ENCODE assay signal across 23 mouse cellular contexts in the genomic region with DNA sequence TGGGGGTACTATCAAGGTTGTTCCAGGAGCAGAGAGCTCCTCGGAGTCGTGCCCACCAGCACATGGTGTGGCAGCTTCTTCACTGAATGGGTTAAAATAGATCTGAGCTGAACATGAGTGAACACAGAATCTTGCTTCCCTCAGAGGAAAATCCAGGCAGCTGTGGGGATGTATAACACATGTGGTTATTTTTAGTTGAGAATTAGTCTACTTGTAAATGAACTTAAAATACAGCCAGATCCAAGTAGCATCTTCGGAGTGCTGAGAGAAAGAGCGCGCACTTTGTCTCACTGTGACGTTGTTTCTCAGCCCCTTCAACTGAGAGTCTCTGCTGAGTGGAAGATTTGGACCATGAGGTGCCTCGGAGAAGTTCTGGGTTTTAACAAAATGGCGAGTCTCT. TPM values are rescaled to one million over a fixed set of nuclear protein-coding genes. Genes with fewer than 3 reads are reported as not detected.
DNase-seq lines count a peak whose midpoint lies in the region; ATAC-seq and TF ChIP-seq lines count a peak whose summit lies in the region.
"Had no signal": no experiment of that assay in that cellular context is flagged by ENCODE, and none has a peak within 500 bp of the region (broad histone marks: within the 10 kb centered on the region; RNA-seq: fewer than 3 reads in every experiment).

No protein-coding gene starts in this region.

- H3K9ac ChIP-seq in heart, embryonic 13.5 days = no peak overlapping the region
- no peak overlapping the region for H3K9ac ChIP-seq in embryonic facial prominence, embryonic 14.5 days (ENCODE audit: low read depth, low read length)
- H3K9ac ChIP-seq in stomach, postnatal 0 days (ENCODE audit: low read length) = no peak overlapping the region
- H3K9ac ChIP-seq: hindbrain, embryonic 13.5 days; liver, postnatal 0 days; stomach, embryonic 15.5 days had no signal

- no peak for ATAC-seq in heart, embryonic 13.5 days (ENCODE audit: extremely low read depth, insufficient number of reproducible peaks, low FRiP score, low TSS enrichment)
- no peak for ATAC-seq in embryonic facial prominence, embryonic 14.5 days (ENCODE audit: low read depth)
- no peak for ATAC-seq in stomach, postnatal 0 days (ENCODE audit: low FRiP score, low TSS enrichment)
- no peak for ATAC-seq in megakaryocyte progenitor cell, adult 5-6 weeks (replicated peaks; ENCODE audit: poor library complexity)
- ATAC-seq: inflammation-experienced regulatory T-cells, adult 6 months; liver, postnatal 0 days had no signal

- 59% methylated on average over 8 of the region's 8 CpGs for WGBS in heart, embryonic 13.5 days
- 57% methylated on average over 8 of the region's 8 CpGs for WGBS in embryonic facial prominence, embryonic 14.5 days
- 56% methylated on average over 8 of the region's 8 CpGs for WGBS in stomach, postnatal 0 days

- intact Hi-C loops in left cerebral cortex, postnatal 25 days (cut with DNase I) = loop anchor here (5.0 kb wide), 1 partner anchor 48 kb away; no protein-coding TSS in a partner anchor

- H3K27me3 ChIP-seq in heart, embryonic 13.5 days (replicated peaks) = peaks cover 46% of the 10 kb centered on the region
- no peaks in the 10 kb centered on the region for H3K27me3 ChIP-seq in embryonic facial prominence, embryonic 14.5 days (replicated peaks; ENCODE audit: control insufficient read depth, insufficient read depth, low read length)
- no peaks in the 10 kb centered on the region for H3K27me3 ChIP-seq in stomach, postnatal 0 days (ENCODE audit: control insufficient read depth, insufficient read depth, low read length)
- H3K27me3 ChIP-seq: hindbrain, embryonic 13.5 days; stomach, embryonic 15.5 days had no signal

- no peak for DNase-seq in heart, adult 9 months (ENCODE audit: low spot score in 2 of 2)
- DNase-seq in left cerebral cortex, postnatal 25 days (ENCODE audit: low spot score in 2 of 2) = peak; percentile 36 to 58
- no peak for DNase-seq in left cerebral cortex, adult 11 months (ENCODE audit: low spot score)
- DNase-seq in embryonic facial prominence, embryonic 14.5 days (ENCODE audit: low spot score) = peak; percentile 41
- DNase-seq in stomach, postnatal 0 days (ENCODE audit: low spot score) = no peak
- DNase-seq: cerebellum, adult 9-11 months; gastrocnemius, postnatal 36 days; heart, postnatal 10 days; kidney, adult 2 months; kidney, postnatal 10 days; layer of hippocampus, postnatal 36 days; liver, postnatal 0 days; lung, postnatal 4 days; retina, postnatal 1 day; thymus, adult 2 months had no signal

- 0 out of 2 replicates have a peak, but pooled peaks cover 9% of the 10 kb centered on the region for H3K9me3 ChIP-seq in heart, embryonic 13.5 days
- H3K9me3 ChIP-seq in embryonic facial prominence, embryonic 14.5 days (ENCODE audit: control insufficient read depth, low read length) = 0 out of 2 replicates have a peak, but pooled peaks cover 4% of the 10 kb centered on the region
- no peaks in the 10 kb centered on the region for H3K9me3 ChIP-seq in stomach, postnatal 0 days (ENCODE audit: control insufficient read depth, low read length)
- H3K9me3 ChIP-seq: forebrain, embryonic 10.5 days; hindbrain, embryonic 13.5 days; midbrain, embryonic 10.5 days; stomach, embryonic 15.5 days had no signal

- no peak for TF ChIP-seq EP300 in stomach, postnatal 0 days (optimal IDR thresholded peaks at IDR 0.05)

- peaks cover 11% of the 10 kb centered on the region for H3K4me1 ChIP-seq in heart, embryonic 13.5 days
- H3K4me1 ChIP-seq in embryonic facial prominence, embryonic 14.5 days (ENCODE audit: control insufficient read depth, insufficient read depth, low read length) = peaks cover 26% of the 10 kb centered on the region
- no peaks in the 10 kb centered on the region; the same call in 1 of the 2 replicates for H3K4me1 ChIP-seq in stomach, postnatal 0 days (replicated peaks; ENCODE audit: control insufficient read depth, insufficient read depth)

- peak overlapping the region; percentile 33; the same call in 1 of the 2 replicates for H3K4me2 ChIP-seq in heart, embryonic 13.5 days
- peak overlapping the region; percentile 5 for H3K4me2 ChIP-seq in embryonic facial prominence, embryonic 14.5 days (ENCODE audit: low read depth, low read length)
- H3K4me2 ChIP-seq in stomach, postnatal 0 days (replicated peaks; ENCODE audit: low read depth) = no peak overlapping the region
- H3K4me2 ChIP-seq: hindbrain, embryonic 13.5 days; stomach, embryonic 15.5 days had no signal

- no peak for TF ChIP-seq CTCF in stomach, postnatal 0 days (IDR thresholded peaks at IDR 0.05; ENCODE audit: low read depth)

- no peaks in the 10 kb centered on the region for H3K36me3 ChIP-seq in heart, embryonic 13.5 days
- H3K36me3 ChIP-seq in embryonic facial prominence, embryonic 14.5 days (ENCODE audit: control insufficient read depth, insufficient read depth, low read length) = no peaks in the 10 kb centered on the region
- no peaks in the 10 kb centered on the region for H3K36me3 ChIP-seq in stomach, postnatal 0 days (ENCODE audit: control insufficient read depth, insufficient read depth, low read length)
- H3K36me3 ChIP-seq: stomach, embryonic 15.5 days had no signal

- H3K27ac ChIP-seq in heart, embryonic 13.5 days (replicated peaks) = no peak overlapping the region
- peak overlapping the region; percentile 69 for H3K27ac ChIP-seq in embryonic facial prominence, embryonic 14.5 days (replicated peaks; ENCODE audit: low read depth, low read length)
- 0 out of 2 replicates have a peak overlapping the region, but pooled peaks have one; percentile 13 for H3K27ac ChIP-seq in stomach, postnatal 0 days (replicated peaks)
- H3K27ac ChIP-seq: forebrain, embryonic 10.5 days; hindbrain, embryonic 13.5 days; midbrain, embryonic 10.5 days; stomach, embryonic 15.5 days had no signal

- no peak overlapping the region for H3K4me3 ChIP-seq in heart, embryonic 13.5 days
- no peak overlapping the region for H3K4me3 ChIP-seq in embryonic facial prominence, embryonic 14.5 days (ENCODE audit: low read depth, low read length)
- H3K4me3 ChIP-seq in stomach, postnatal 0 days (ENCODE audit: low read depth, low read length) = no peak overlapping the region
- H3K4me3 ChIP-seq: forebrain, embryonic 10.5 days; hindbrain, embryonic 13.5 days; midbrain, embryonic 10.5 days; stomach, embryonic 15.5 days had no signal

RNA-seq across cellular contexts. Expression of gene Slc4a8, which starts 53.8 kb away (rescaled TPM):
- polyA plus RNA-seq in heart, embryonic 13.5 days (2015; fragmentation: Nextera tagmentation; extraction: Ambion mirVana) = 1.0 and 1.1 TPM in 2 replicates
- total RNA-seq in left cerebral cortex, postnatal 25 days (2021) = 10 to 100 TPM; 66.5 to 79.7 TPM
- 3.1 and 4.3 TPM in 2 replicates for polyA plus RNA-seq in embryonic facial prominence, embryonic 14.5 days (2014; fragmentation: Nextera tagmentation; extraction: Ambion mirVana)
- 2.2 TPM in 2 replicates for polyA plus RNA-seq in stomach, postnatal 0 days (2015; fragmentation: Nextera tagmentation; extraction: Ambion mirVana)
- total RNA-seq in megakaryocyte progenitor cell, adult 5-6 weeks (2015) = 20.3 and 26.1 TPM in 2 replicates
- total RNA-seq in megakaryocyte progenitor cell, adult 5-6 weeks (2017) = 21.3 and 22.2 TPM in 2 replicates

RNA-seq across cellular contexts. Expression of gene Scn8a, which starts 54.3 kb away (rescaled TPM):
- polyA plus RNA-seq in heart, embryonic 13.5 days (2015; fragmentation: Nextera tagmentation; extraction: Ambion mirVana) = 0.29 and 0.88 TPM in 2 replicates
- 100 to 1,000 TPM; 212 to 242 TPM for total RNA-seq in left cerebral cortex, postnatal 25 days (2021)
- 4.9 and 5.3 TPM in 2 replicates for polyA plus RNA-seq in embryonic facial prominence, embryonic 14.5 days (2014; fragmentation: Nextera tagmentation; extraction: Ambion mirVana)
- polyA plus RNA-seq in stomach, postnatal 0 days (2015; fragmentation: Nextera tagmentation; extraction: Ambion mirVana) = 0.40 and 0.61 TPM in 2 replicates
- total RNA-seq in megakaryocyte progenitor cell, adult 5-6 weeks (2015) = not detected in 2 replicates
- total RNA-seq in megakaryocyte progenitor cell, adult 5-6 weeks (2017) = not detected in 2 replicates
- polyA plus RNA-seq: C2C12 had no signal

Comparison
In these comparisons a context has a peak if more than half of its experiments do, and no peak if none do; other contexts are left out.
1. DNase-seq: peak in left cerebral cortex, postnatal 25 days (2 of 2) and embryonic facial prominence, embryonic 14.5 days (single experiment); none in heart, adult 9 months (0 of 2), left cerebral cortex, adult 11 months (single experiment) and stomach, postnatal 0 days (single experiment).